Mouse (Mus musculus): ENCODE data around the gene Gm5148.

DNA sequence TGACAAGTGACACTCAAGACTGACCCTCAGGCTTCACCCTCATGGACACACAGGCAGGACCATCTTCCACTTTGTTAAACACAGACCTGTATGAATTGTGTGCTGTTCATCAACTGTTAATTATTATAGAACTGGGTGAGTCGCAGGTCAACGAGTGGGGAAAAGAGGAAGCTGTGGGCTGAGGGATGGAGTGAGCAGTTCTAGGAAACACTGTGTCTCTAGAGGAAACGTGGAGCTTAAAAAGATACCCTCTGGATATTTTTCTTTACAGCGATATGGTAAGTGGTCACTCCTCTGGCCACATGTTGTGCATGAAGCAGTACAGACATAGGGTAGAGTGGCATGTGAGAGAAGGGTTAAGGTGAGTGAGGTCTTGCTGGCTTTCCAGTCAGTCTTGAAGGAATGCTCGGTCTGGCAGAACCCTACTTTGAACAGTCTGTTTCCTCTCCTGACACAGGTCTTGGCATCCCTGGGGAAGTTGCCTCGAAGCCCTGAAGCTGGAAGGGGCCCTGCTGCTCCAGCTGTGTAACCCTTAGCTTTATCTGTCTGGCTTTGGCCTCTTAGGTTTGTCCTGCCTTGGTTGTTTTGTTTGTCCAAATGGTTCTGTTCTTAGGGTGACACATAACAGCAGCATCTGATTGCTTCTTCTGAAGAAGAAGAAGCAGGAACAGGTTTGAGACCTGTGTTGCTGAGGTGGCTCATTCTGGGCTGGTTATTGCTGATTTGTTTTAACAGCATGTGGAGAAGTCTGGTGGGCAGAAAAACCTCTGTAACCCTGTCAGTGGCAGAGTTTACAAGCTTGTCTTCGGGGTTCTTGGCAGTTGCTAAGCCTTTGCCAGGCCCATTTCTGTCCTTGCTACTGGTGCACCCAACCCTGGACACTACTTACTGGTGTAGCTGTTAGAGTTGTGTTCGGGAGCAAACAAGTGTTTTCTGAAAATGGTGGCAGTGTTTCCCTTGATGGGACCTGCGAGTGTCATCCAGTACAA, 4.1 kb upstream of the Gm5148 start:
- TF ChIP-seq CTCF (IDR thresholded peaks at IDR 0.05; ENCODE audit: low read depth) = no peak
- no peak for TF ChIP-seq EP300 (IDR thresholded peaks at IDR 0.05; ENCODE audit: low read depth)
